Mouse (Mus musculus) layer of hippocampus, adult 18-20 months (tissue): ENCODE results near the gene Kel. TPM values are rescaled to one million over a fixed set of nuclear protein-coding genes. Genes with fewer than 3 reads are reported as not detected.

Source experiments
- DNase-seq, 2 experiments: peaks; one replicate each; pipeline ENCODE4 v3.0.0; 2022; ENCODE audit warnings: low spot score in 2 of 2
- long read RNA-seq: library from polyadenylated mRNA; stranded (forward); transcript quantifications from one replicate; pipeline ENCODE4 v2.0.0, GENCODE M21; 2021
- total RNA-seq, 2 experiments: library from RNA; stranded (reverse); gene quantifications; 2 replicates each; pipeline ENCODE4 v1.2.3; 2021

Kel gene
- not detected for total RNA-seq
- long read RNA-seq = 0 reads

GRCm38 (mm10) chr6:41704123-41704522, at the start of gene Kel:
Gene Kel, minus strand, starts transcription at chr6:41704339.
- DNase-seq = no peak

- no peak for DNase-seq
These were observed 40.7 kb upstream of the Kel start for GRCm38 (mm10) chr6:41744664-41745392.

- no peak for DNase-seq
These were observed 37.0 kb upstream of the Kel start for GRCm38 (mm10) chr6:41741101-41741500.

DNA sequence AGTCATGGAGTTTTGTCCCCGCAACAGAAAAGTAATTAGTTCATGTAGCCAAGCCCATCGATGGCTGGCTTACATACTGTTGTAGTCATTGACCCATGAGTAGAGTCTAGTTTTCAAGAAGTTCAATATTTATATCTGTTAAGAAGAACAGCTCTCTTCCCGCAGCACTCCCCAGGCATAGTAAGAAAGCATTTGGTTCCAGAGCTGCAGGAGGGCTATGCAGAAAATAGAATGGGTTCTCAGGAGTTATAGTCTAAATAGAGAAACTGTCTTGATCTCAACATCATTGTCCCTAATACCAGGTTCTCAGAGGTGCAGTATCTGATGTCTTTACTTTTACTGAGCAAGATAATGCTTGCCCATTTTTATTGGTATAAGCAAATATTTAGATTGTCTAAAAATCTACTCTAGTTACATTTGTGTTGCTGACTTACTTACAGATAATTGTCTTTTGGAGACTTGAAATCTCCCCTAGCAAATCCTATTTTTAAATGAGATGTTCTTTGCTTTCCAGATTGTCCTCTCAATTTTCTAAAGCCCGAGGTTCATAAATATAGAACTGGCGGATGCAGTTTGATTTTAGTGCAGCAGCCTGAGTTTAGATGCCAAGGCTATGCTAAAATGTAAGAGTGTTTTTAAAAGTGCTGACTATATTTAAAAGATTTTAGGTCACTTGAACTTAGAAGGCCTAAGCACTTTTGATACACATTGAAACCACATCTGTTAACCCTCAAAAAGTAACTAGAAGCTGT, 30.8 kb upstream of the Kel start:
- no peak for DNase-seq

DNA sequence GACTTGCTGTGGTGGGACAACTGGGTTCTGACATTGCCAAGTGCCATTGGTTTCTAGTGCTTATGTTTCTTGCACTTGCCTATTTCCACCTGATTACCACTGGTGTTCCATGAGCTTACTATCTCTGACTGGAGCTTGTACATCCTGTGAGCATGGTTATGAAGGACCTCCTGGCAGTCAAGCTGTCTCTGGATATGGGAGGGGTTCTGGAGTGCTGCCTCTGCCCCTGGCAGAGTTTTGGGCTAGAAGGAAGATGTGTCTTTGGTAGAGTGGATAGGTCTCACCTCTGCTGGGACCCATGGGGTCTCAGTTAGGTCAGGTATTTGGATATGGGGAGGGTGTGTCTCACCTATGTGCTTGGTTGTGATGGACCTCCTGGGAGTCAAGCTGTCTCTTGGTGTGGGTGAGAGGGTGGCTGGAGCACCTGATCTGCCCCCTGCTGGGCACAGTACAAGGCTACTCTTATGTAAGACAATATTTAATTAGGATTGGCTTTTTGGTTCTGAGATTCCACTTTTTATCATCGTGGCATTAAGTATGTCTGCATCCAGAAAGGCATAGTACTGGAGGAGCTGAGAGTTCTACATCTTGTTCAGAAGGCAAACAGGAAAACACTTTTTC, 24.0 kb upstream of the Kel start:
- no peak for DNase-seq

DNA sequence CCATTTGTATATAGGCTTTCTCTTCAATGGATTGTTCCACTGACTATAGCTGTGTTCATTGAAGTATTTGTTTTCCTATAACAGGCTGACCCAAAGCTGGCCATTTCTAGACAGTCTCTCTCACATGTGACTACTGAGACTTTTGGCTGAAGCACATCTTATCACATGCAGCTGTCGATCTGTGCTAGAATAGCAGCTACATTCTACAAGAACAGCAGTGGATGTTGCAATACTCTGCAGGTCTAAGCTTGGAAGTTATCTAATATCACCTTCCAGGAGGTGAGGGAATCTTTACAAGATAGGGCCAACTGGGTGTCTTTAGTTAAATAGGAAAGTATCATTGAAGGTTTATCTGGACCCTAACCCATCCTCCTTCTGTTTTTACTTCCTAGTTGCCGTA, 17.3 kb upstream of the Kel start:
- DNase-seq = no peak

DNA sequence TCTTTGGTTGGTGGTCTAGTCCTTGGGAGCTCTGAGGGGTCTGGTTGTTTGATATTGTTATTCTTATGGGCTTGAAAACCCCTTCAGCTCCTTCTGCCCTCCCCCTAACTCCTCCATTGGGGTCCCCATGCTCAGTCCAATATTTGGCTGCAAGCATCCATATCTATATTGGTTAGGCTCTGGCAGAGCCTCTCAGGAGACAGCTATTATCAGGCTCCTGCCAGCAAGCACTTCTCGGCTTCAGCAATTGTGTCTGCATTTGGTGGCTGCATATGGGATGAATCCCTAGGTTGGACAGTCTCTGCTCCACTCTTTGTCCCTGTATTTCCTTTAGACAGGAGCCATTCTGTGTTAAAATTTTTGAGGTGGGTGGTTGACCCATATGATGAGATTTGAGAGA, 6.1 kb upstream of the Kel start:
- no peak for DNase-seq

DNA sequence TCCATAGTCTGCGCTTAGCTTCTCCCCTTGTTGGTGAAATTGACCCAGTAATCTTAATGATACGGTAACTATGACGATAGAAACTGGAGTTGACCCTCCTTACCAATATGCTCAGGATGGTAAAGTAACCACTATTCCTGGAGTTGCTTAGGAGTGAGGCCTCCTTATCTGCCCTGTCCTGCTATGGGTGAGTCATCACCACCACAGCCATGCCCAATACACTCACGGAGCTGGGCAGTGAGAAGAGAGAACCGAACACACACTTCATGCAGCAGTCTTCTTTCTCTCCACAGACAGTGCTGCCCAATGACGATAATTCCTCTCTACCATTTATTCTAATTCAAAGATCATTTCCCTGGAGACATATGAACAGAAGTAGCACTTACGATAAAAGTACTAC, 2.1 kb upstream of the Kel start:
- DNase-seq = no peak

DNA sequence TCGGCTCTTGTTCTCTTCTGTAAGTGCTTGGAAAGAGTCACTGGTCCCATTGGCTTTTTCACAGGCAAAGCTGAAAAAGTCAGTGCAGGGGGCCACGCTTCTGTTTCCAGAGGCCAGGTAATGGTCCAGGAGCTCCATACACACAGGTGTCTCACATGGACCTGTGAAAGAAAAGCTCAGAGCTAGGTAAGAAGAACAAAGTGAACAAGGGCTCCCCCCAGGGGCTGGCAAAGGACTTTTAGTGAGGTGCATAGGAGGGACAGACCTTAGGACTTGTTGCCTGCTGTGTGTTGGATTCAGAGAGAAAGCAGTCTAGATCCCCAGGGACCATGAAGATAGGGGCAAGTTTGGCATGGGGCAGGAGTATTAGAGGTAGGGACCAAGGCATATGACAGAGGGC, 1.2 kb downstream of the Kel start:
- no peak for DNase-seq

DNA sequence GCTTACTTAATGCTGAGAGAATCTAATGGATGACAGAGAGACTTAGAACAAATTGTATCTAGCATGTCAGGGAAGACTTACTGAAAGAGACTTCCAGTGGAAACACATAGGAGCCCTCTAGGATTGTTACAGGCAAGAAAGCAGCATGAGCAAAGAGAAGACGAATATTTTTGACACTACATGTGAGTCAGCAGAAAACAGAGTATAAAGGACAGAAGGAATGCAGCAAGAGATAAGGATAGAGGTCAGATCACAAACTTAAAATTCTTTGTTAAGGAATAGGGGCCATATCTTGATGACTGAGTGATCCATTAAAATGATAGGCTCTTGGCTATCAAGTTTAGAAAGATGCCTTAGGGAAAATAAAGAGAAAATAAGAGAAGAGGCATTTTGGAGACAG, 2.9 kb downstream of the Kel start:
- no peak for DNase-seq

- no peak for DNase-seq
These were observed 9.7 kb downstream of the Kel start for GRCm38 (mm10) chr6:41694407-41694806.

DNA sequence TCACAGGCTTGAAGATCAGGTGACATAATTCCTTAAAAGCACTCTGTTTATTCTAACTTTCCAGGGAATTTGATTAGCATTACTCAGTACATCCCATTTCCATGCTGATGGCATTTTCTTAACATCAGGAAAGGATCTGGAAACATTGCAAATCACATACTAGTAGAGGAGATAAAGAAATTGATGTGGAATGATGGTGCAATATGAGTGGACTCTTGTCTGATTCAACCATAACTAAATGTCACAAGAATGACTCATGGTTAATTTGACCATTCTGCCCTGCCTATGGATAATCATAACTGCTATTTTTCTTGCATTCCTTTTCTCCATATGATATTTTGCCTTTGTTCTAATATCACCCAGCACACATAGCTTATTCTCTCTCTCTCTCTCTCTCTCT, 11.9 kb downstream of the Kel start:
- no peak for DNase-seq

DNA sequence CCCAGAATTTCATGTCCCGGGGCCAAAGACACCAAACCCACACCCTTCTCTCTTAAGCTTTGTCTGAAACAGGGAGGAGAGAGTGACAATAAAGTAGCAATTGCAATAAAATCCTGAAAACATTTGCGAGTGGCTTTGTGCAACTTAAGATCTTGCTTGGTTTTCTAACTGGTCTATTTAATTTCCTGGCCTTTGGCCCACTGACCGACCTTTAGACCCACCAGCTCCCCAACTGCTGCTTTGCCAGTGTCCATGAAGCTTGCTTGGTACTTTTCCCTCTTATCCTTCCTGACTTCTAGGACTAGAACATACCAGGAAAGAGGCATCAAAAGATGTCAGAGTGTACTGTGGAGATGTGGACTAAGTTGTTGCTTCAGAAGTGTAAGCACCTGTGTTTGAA, 18.5 kb downstream of the Kel start:
- no peak for DNase-seq

- DNase-seq = no peak
These were observed 19.2 kb downstream of the Kel start for GRCm38 (mm10) chr6:41684911-41685310.

DNA sequence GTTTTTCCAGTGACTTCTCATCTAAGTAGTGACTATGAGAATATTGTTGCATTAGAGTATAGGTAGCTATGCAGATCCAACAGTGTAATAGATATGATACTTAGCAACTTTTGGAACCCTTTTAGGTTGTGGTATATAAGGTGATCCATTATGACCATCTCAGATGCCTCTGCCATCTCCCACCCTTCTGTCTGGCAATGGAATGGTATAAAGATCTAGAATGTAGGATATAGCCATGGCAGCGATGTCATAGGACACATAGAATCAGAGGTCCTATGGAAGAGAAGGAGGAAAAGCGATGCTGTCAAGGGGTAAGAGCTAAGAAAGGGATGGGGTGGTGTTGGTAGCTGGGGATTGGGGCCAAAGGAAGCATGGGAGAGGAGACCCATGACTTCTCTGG, 20.0 kb downstream of the Kel start, which contains the start of gene Llcfc1:
TSS of gene Llcfc1 (plus strand) at position 301 of the 400 bp plus-strand sequence.
- DNase-seq = no peak

DNA sequence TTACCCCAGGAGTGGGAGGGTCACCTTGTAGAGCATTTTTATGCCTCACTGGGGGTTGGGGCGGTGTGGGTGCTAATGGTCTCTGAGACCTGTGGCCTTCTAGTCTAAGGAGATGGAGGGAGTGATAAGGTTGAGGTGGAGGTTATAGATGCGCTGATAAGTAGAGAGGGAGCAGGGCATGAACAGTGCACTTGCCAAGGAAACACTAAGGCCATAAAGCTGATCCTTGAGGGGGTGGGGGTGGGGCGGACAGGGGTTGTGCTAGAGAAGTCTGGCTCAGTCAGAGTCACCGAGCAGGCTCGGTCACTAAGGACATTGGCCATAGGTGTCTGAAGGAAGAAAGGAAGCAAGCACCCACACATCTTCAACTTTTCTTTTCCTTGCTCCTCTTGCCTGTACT, 22.5 kb downstream of the Kel start:
- DNase-seq = no peak

- DNase-seq = no peak
These were observed 23.5 kb downstream of the Kel start, which contains the start of gene Trpv5 for GRCm38 (mm10) chr6:41680669-41681068. Gene Trpv5, minus strand, starts transcription at chr6:41680769.

DNA sequence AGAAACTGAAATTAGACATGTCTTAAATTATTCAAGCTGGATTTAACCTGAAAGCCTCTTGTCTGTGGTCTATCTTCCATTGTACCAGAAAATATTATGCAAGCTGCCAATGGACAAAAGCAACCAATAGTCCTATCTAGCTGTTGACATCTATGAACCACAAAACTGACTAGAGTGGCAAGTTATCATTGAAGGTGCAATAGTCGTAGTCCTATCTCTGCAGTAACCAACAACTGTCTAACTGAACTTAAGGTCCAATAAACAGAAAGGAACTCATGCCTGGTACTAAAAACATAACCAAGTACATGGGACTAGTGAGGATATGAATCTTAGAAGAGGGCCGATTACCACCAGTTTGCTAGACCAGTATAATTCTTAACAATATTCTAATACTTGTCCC, 27.6 kb downstream of the Kel start:
- DNase-seq = no peak

DNA sequence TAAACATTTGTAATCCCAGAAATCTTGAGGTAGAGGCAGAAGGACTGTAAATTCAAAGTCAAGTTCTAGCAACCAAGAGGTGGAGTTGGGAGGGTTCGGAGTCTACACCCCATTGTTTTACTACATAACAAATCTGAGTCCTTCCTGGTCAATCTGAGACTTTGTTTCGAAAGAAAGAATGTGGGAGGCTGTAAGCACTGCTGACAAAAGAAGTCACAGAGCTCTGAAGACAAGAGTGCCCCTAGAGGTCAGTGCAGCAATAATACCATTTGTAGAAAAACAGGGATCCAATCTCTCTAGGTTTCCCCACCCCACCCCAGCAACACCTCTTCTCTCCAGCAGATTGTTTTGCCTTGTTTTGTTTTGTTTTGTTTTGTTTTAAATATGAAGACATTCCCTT, 41.8 kb downstream of the Kel start:
- peak in 1 of 2 experiments; percentile 13 for DNase-seq

GRCm38 (mm10) chr6:41658487-41658886, 45.7 kb downstream of the Kel start:
- DNase-seq = no peak

DNA sequence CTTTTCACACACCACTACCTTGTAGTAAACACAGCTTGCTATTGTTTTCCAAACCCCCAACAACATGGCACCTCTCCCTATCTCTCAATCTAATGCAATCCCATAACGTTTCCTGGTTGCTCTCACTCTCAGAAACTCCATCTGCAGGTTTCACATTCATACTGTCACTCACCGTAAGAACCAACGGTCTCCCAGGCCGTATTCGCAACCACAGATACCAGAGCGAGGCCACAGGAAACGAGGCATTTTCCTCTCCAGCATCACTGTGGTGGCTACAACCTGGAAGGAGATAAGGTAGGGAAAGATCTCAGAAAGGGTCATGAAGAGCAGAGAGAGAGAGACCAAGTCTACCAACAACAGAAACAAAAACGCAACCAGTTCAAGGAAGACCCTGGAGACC, 49.5 kb downstream of the Kel start:
- no peak for DNase-seq

DNA sequence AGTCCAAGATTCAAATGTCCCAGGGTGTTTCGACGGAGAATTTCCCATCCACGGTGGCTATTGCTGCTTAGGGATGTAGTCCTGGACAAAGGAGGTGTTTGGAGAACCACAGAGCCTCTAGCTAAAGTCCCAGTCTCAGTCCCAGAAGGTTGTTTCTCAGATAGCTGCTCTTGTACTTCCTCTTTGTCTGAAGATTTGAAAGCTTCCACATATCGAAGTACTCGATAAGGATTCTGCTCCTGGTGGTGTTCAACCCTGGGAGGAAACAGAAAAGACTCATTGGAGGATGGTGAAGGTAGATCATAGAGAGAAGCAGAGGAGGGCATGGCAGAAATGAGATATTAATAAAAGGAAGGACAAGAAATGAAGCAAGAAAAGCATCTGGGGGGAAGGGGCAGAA, 51.0 kb downstream of the Kel start:
- DNase-seq = no peak
